Mouse (Mus musculus) gastrocnemius, adult 2 months (tissue): Measurements from ENCODE around the gene Sphk2. TPM values are rescaled to one million over a fixed set of nuclear protein-coding genes. Genes with fewer than 3 reads are reported as not detected.

Experiments
- DNase-seq: peaks from one replicate; pipeline ENCODE4 v3.0.0; 2022
- H3K27ac ChIP-seq: fragments of 200-600 bp; 2 replicates; pipeline ENCODE4 v1.8.1; 2022; ENCODE audit warnings: mild to moderate bottlenecking
- H3K4me3 ChIP-seq: fragments of 200-600 bp; 2 replicates; pipeline ENCODE4 v1.8.1; 2022; ENCODE audit warnings: mild to moderate bottlenecking, moderate library complexity
- CTCF ChIP-seq: fragments of 200-600 bp; IDR thresholded peaks from 2 replicates; pipeline ENCODE4 v1.8.1; 2022; ENCODE audit warnings: antibody characterized with exemption, mild to moderate bottlenecking, moderate library complexity
- intact Hi-C: fragments of 180-260 bp; cut with DNase I; formaldehyde crosslinking; loops from one replicate; pipeline ENCODE4 v1.15.1; 2025
- long read RNA-seq, 2 experiments: library from polyadenylated mRNA; stranded (forward); transcript quantifications; one replicate each; pipeline ENCODE4 v2.0.0; 2021
- total RNA-seq, 2 experiments: library from RNA; stranded (reverse); gene quantifications; 2 replicates each; pipeline ENCODE4 v1.2.3; 2021

Sphk2 gene
- total RNA-seq = 10 to 100 TPM; 14.4 to 15.8 TPM
- long read RNA-seq, experiment 1, transcript Sphk2-202 (7 exons, 3,548 nt) = major isoform, 20 of 32 reads
- long read RNA-seq, experiment 1, partial matches to known transcripts = 4 of 32 reads
- long read RNA-seq, experiment 1, other reads (novel, unspliced or antisense) = 6 of 32 reads
- long read RNA-seq, experiment 2, transcript Sphk2-201 (6 exons, 2,968 nt) = minor isoform, 7 of 26 reads
- long read RNA-seq, experiment 2, transcript Sphk2-202 (7 exons, 3,548 nt) = major isoform, 10 of 26 reads
- long read RNA-seq, experiment 2, partial matches to known transcripts = 9 of 26 reads
- long read RNA-seq, experiment 2, other reads (novel, unspliced or antisense) = 0 of 26 reads

DNA sequence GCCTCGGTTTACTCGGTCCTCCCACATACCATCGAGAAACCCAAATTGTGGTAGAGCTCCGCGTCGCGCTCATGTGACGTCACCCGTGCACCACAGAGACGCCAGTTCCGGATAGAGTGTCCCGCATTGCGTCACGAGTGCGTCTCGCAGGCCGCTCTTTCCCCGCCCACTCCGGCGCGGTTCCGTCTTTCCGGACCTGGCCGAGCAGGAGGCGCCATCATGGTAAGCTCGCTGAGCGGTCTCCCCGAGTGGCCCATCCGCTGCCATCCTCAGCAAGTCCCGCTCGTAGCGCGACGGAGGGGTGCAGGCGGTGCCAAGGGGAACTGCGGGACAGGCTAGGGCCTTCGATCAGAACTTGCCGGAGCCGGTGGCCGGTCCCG is at the start of gene Sphk2:
TSS of gene Sphk2 (minus strand) at position 85 of the 380 bp plus-strand sequence.
- peak; percentile 8; the same call in 1 of the 2 replicates for TF ChIP-seq CTCF
- Histone ChIP-seq H3K27ac (peak within 1 kb of the TSS; percentile 94), H3K4me3 (peak within 1 kb of the TSS; percentile 93)
- peak; percentile 99 for DNase-seq
- intact Hi-C loops = loop anchor here (10.0 kb wide), 2 partner anchors 1163 to 1343 kb away; partner anchors contain the start of gene Nr1h2

DNA sequence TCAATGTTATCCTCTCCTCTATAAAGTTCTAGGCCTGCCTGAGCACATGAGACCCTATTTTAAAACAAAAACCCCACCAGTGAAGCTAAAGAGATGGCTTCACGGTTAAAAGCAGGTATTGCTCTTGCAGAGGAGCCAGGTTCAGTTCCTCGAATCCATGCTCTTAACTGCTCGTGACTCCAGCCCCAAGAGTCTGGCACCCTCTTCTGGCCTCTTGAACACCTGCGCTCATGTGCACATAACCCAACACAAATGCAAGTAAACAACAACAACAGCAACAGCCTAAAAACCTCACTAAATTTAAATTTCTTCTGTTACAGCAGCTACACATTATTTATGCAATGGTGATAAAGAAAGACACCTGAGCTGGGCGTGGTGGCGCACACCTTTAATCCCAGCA is 49.7 kb upstream of the Sphk2 start:
- intact Hi-C loops = no loop called here
- no peak overlapping the region for H3K4me3 ChIP-seq

GRCm38 (mm10) chr7:45766764-45767163 is 49.0 kb upstream of the Sphk2 start:
- DNase-seq = no peak
- no peak for TF ChIP-seq CTCF
- H3K27ac ChIP-seq = no peak overlapping the region
- H3K4me3 ChIP-seq = no peak overlapping the region
- intact Hi-C loops = no loop called here

More for the DNA sequence above, 49.7 kb upstream of the Sphk2 start:
- no peak for DNase-seq
- H3K27ac ChIP-seq = no peak overlapping the region
- TF ChIP-seq CTCF = no peak

GRCm38 (mm10) chr7:45765995-45766394 is 48.2 kb upstream of the Sphk2 start:
- no peak for DNase-seq
- intact Hi-C loops = no loop called here
- no peak overlapping the region for H3K27ac ChIP-seq
- no peak for TF ChIP-seq CTCF
- H3K4me3 ChIP-seq = no peak overlapping the region

DNA sequence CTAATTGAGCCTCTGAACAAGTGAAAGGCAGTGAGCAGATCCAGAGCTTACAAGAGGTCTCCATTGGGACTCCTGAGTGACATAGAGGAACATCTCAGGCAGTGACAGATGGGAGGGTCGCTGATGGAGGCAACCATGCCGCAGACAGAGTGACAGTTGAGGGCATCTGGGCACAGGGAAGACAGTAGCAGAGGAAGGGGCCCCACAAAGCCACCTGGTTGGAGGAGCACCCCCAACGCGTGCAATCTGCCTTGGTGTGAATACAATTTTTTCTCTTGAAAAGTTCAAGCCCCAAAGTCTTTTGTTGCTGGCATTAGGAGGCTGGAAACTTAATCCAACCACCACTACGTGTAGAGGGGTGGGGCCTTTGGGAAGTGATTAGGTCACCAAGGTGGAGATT is 42.3 kb upstream of the Sphk2 start:
- no peak overlapping the region for H3K4me3 ChIP-seq
- intact Hi-C loops = no loop called here
- H3K27ac ChIP-seq = no peak overlapping the region
- no peak for DNase-seq
- TF ChIP-seq CTCF = no peak

GRCm38 (mm10) chr7:45759400-45759799 is 41.6 kb upstream of the Sphk2 start:
- no peak for TF ChIP-seq CTCF
- no peak overlapping the region for H3K4me3 ChIP-seq

GRCm38 (mm10) chr7:45755703-45756102 is 37.9 kb upstream of the Sphk2 start:
- no peak for TF ChIP-seq CTCF
- intact Hi-C loops = no loop called here
- Histone ChIP-seq H3K27ac (no peak overlapping the region), H3K4me3 (no peak overlapping the region)
- DNase-seq = no peak

More at GRCm38 (mm10) chr7:45759400-45759799, 41.6 kb upstream of the Sphk2 start:
- intact Hi-C loops = no loop called here
- DNase-seq = no peak
- no peak overlapping the region for H3K27ac ChIP-seq

- DNase-seq = no peak
- intact Hi-C loops = no loop called here
- Histone ChIP-seq H3K4me3 (no peak overlapping the region), H3K27ac (no peak overlapping the region)
- no peak for TF ChIP-seq CTCF
Observed at GRCm38 (mm10) chr7:45750162-45750561, 32.4 kb upstream of the Sphk2 start.

DNA sequence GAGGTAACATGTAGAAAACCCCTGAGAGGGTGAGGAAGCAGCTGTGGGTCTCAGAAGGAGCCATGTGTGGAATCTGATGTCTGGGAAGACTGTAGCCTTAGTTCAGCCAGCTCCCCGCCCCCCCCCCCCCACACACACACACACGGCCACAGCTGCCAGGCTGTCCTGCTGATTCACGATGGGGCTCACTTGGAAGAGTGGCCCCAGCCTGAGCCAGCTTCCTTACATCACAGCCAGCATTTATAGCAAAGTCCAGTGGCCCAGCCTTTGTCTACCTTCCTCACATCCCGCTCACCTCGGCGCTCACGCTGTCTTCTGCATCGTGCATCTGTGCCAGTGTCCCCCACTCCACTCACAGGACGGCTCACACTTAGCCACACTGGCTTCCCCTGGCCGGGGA is 31.6 kb upstream of the Sphk2 start:
- H3K4me3 ChIP-seq = no peak overlapping the region
- TF ChIP-seq CTCF = no peak
- DNase-seq = no peak
- H3K27ac ChIP-seq = no peak overlapping the region
- intact Hi-C loops = loop anchor here (5.0 kb wide), 1 partner anchor 33 kb away; the partner anchor contains the start of genes Lmtk3 and Sult2b1

DNA sequence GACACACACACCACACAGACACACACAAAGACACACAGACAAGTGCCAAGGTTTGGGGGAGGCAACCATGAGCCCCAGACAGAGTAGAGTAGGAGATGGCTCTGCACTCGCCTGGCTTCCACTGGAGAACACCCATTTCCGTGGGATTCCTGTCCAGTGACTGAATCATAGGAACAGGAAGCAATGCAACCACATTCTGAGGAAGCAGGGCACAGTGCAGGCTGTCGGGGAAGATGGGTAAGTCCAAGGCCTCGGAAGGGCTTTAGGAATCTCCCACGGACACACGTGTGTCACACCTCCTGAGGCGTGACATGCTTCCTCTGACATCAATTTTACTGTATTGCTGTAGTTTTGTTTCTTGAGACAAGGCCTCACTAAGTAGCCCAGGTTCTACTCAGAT is 30.3 kb upstream of the Sphk2 start:
- intact Hi-C loops = loop anchor here (5.0 kb wide), 1 partner anchor 34 kb away; the partner anchor contains the start of genes Lmtk3 and Sult2b1
- TF ChIP-seq CTCF = no peak
- Histone ChIP-seq H3K4me3 (no peak overlapping the region), H3K27ac (no peak overlapping the region)
- no peak for DNase-seq

- no peak overlapping the region for H3K4me3 ChIP-seq
- TF ChIP-seq CTCF = no peak
- intact Hi-C loops = loop anchor here (5.0 kb wide), 1 partner anchor 35 kb away; the partner anchor contains the start of genes Lmtk3 and Sult2b1
Observed at GRCm38 (mm10) chr7:45747450-45747849, 29.6 kb upstream of the Sphk2 start.

GRCm38 (mm10) chr7:45746518-45746917 is 28.7 kb upstream of the Sphk2 start:
- DNase-seq = no peak
- H3K4me3 ChIP-seq = no peak overlapping the region
- peak; percentile 51 for TF ChIP-seq CTCF

More at GRCm38 (mm10) chr7:45747450-45747849, 29.6 kb upstream of the Sphk2 start:
- H3K27ac ChIP-seq = no peak overlapping the region
- no peak for DNase-seq

DNA sequence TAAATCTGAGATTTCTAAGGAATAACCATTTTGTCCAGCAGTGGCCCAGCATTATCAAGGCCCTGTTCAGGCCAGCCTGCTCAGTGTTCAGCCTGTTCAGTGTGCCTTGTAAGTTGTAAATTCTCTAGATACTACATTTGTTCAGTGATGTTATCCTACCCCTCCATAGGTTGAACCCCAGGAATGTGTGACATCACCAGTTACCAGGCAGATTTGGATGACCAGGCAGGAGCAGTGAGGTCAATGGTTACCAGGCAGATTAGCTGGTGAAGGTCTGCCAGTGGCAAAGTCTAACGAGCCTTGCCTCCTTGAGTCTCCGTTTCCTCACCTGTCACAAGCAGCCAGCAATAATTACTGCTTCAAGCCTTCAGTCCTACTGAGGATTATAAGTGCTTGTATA is 26.6 kb upstream of the Sphk2 start:
- no peak for TF ChIP-seq CTCF
- peak; percentile 47 for DNase-seq
- intact Hi-C loops = loop anchor here (5.0 kb wide), 1 partner anchor 268 kb away; no protein-coding TSS in a partner anchor
- Histone ChIP-seq H3K27ac (no peak overlapping the region), H3K4me3 (no peak overlapping the region)

More at GRCm38 (mm10) chr7:45746518-45746917, 28.7 kb upstream of the Sphk2 start:
- no peak overlapping the region for H3K27ac ChIP-seq
- intact Hi-C loops = loop anchor here (5.0 kb wide), 1 partner anchor 36 kb away; the partner anchor contains the start of genes Lmtk3 and Sult2b1
